Mouse (Mus musculus) small intestine, adult 2 months (tissue): ENCODE data around the gene Glp2r. TPM values are rescaled to one million over a fixed set of nuclear protein-coding genes. Genes with fewer than 3 reads are reported as not detected.

Experiments
- H3K27ac ChIP-seq: fragments of 200-500 bp; 2 replicates; pipeline ENCODE4 v1.5.1; 2012; ENCODE audit warnings: low read depth, low read length, control low read depth, inconsistent platforms; ENCODE audit not compliant: insufficient read depth
- H3K27me3 ChIP-seq: fragments of 200-500 bp; 2 replicates; pipeline ENCODE4 v1.6.1; 2012; ENCODE audit warnings: mild to moderate bottlenecking, moderate library complexity, low read length, inconsistent platforms; ENCODE audit not compliant: control insufficient read depth, insufficient read depth
- H3K36me3 ChIP-seq: fragments of 200-500 bp; 2 replicates; pipeline ENCODE4 v1.6.1; 2012; ENCODE audit warnings: mild to moderate bottlenecking, low read length, control low read depth, inconsistent platforms; ENCODE audit not compliant: control insufficient read depth, insufficient read depth
- H3K4me1 ChIP-seq: fragments of 200-500 bp; 2 replicates; pipeline ENCODE4 v1.6.1; 2012; ENCODE audit warnings: low read length, inconsistent platforms, mixed read lengths; ENCODE audit not compliant: control insufficient read depth, insufficient read depth, insufficient read length
- H3K4me3 ChIP-seq: fragments of 200-500 bp; 2 replicates; pipeline ENCODE4 v1.5.1; 2012; ENCODE audit warnings: low read depth, mild to moderate bottlenecking, control low read depth, inconsistent platforms, low read length, moderate library complexity
- CTCF ChIP-seq: fragments of 200-500 bp; IDR thresholded peaks from 2 replicates; pipeline ENCODE4 v1.5.1; 2012; ENCODE audit warnings: low read depth, mild to moderate bottlenecking, control low read depth, inconsistent platforms, low read length, moderate library complexity, mixed read lengths; ENCODE audit not compliant: insufficient replicate concordance, insufficient read length; ENCODE audit errors: extremely low read depth
- POLR2A ChIP-seq: fragments of 200-500 bp; IDR thresholded peaks from 2 replicates; pipeline ENCODE4 v1.6.1; 2012; ENCODE audit warnings: low read depth, mild to moderate bottlenecking, control low read depth, inconsistent platforms, low read length, moderate library complexity
- WGBS: fragments of 180-500 bp; shearing (Covaris S2); methylation state at CpG from one replicate; pipeline ENCODE4 v1.1.7; 2018; 5-methylcytosine and 5-hydroxymethylcytosine counted together
- polyA plus RNA-seq: library from polyadenylated mRNA; depleted of rRNA; stranded (reverse); fragments of >200 nt; gene quantifications from 2 replicates; pipeline ENCODE4 v1.2.3, GENCODE M21; 2012

The Glp2r gene
- polyA plus RNA-seq, 1 experiment, result 2.1 TPM

DNA sequence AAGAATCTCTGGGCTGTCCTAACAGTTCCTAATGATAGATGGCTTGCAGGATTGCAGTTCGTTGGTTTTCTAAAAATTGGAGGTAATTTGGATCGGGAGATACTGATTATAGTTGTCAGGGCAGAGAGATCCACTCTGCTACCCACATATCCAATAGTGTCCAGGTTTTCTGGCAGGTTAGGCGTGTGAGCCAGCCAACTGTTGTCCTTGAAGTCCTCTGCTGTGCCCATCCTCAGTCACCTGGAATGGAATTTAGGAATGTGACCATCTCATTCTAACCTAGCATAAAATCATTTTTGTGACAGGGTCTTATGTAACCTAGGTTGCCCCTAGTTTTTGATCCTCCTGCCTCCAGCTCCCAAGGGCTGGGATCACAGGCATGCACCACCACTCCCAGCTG is 127.5 kb downstream of the Glp2r start:
- TF ChIP-seq POLR2A (no peak), CTCF (no peak)
- Histone ChIP-seq H3K4me1 (no peaks in the 10 kb centered on the region), H3K4me3 (no peak overlapping the region), H3K27ac (no peak overlapping the region), H3K36me3 (no peaks in the 10 kb centered on the region), H3K27me3 (no peaks in the 10 kb centered on the region)
- 72% methylated on average over 3 of the region's 3 CpGs for WGBS

DNA sequence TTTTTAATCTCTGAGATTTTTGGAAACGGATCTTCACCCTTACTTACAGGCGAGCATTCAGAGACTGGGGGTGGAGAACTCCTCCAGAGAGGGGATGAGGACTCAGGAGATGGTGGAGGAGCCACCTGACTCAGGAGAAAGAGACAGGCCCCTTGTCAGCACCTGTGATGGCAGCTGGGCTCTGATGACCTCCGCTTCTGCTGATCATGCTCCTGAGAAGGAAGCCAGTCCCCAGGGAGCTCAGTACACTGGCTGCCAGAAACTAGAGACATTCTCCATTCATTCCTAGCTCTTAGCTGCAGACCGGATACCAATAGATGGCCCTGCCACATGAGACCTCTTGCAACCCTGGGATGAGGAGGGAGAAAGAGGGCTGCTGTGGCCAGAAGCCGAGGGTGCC is 128.1 kb downstream of the Glp2r start:
- no peak for TF ChIP-seq POLR2A
- Histone ChIP-seq H3K4me1 (no peaks in the 10 kb centered on the region), H3K27ac (no peak overlapping the region), H3K4me3 (no peak overlapping the region), H3K27me3 (no peaks in the 10 kb centered on the region), H3K36me3 (no peaks in the 10 kb centered on the region)
- WGBS, result 72% methylated on average over 5 of the region's 5 CpGs

DNA sequence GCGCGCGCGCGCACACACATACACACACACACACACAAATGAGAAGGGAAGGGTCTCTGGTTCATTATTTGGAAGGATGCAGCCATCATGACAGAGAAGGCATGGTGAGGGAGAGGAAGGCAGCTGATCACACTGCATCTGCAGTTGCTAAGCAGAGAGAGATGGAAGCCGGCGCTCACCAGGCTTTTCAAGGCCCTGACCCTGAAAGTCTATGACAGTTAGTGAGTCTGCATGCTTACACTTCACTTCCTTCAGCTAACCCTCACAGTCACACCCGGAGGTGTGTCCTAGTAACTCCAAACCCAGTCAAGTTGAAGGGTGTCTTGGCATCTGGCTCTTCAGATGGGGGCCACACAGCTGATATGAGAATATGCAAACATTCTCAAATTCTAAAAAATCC is 128.5 kb downstream of the Glp2r start:
- Histone ChIP-seq H3K27me3 (no peaks in the 10 kb centered on the region), H3K4me3 (no peak overlapping the region), H3K36me3 (no peaks in the 10 kb centered on the region), H3K27ac (no peak overlapping the region), H3K4me1 (no peaks in the 10 kb centered on the region)
- 89% methylated on average over 8 of the region's 8 CpGs for WGBS
- TF ChIP-seq CTCF, result no peak
- TF ChIP-seq POLR2A, result no peak

DNA sequence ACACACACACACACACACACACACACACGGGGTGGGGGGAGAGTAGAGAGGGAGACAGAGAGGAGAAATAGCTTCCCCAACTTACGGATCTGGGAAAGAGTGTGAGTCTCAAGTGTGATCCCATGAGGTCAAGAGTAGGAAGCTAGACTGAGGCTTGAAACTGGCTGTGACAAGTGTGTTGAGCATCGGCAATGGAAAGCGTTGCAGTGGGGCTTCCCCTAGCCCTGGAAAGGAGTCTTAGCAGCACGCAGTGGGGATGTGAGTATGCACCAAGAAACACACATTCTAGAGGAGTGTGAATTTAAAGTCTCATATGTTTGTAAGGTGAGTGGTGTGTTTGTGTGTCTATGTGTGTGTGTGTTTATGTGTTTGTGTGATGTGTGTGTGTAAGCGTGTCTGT is 130.7 kb downstream of the Glp2r start:
- TF ChIP-seq POLR2A (no peak), CTCF (no peak)
- no peaks in the 10 kb centered on the region for H3K4me1 ChIP-seq
- no peak overlapping the region for H3K27ac ChIP-seq
- H3K4me3 ChIP-seq, result no peak overlapping the region
- 82% methylated on average over 6 of the region's 6 CpGs for WGBS
- no peaks in the 10 kb centered on the region for H3K27me3 ChIP-seq
- H3K36me3 ChIP-seq, result no peaks in the 10 kb centered on the region

DNA sequence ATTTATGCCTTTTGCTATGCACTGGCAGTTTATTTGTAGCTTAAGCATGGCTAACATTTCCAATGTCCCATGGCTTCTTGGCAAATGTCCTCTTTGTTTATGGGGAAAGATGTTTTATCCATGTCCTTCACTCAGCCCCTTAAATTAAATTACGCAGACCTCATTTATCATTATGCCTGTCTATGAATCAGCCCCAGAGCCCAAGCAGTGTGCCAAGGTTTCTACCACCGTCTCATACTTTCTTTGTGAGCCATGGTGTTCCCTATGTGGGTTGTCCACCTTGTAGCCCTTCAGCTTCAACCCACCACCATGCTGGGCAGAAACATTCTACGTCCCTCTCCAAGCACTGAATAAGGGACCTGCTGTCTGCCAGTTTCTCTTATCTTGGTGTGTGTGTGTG is 132.6 kb downstream of the Glp2r start:
- H3K36me3 ChIP-seq, result no peaks in the 10 kb centered on the region
- 80% methylated on average over 3 of the region's 3 CpGs for WGBS
- no peak overlapping the region for H3K27ac ChIP-seq
- no peaks in the 10 kb centered on the region for H3K27me3 ChIP-seq
- no peaks in the 10 kb centered on the region for H3K4me1 ChIP-seq
- TF ChIP-seq CTCF (no peak), POLR2A (no peak)
- H3K4me3 ChIP-seq, result no peak overlapping the region

DNA sequence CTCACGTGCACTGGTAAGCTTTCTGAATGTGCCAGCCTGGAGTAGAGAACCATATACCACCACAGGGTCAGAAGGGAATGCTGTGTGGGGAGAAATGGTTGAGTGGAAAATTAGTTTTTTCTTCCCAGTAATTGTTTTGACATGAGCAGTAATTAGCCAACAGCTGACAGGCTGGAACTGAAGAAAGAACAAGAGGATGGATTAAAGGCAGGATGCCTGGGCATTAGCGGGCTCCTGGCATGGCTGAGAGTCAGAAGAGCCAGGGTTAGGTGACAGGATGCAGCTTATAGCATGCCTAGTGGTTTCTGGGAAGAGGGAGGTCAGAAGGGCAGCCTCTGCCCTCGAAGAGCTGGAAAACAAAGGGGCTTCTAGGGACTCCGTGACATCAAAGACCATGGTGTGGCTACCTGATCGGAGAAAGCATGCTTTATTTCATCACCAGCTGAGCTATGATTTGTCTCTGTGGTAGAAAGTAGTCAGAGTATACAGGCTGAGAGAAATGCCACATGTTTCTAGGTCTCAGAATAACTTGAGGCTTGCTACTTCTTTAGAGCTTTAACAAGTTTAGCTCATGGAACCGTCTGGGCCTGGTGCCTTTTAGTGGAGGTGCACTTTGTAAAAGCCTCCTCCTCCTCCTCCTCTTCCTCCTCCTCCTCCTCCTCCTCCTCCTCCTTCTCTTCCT is 133.9 kb downstream of the Glp2r start:
- Histone ChIP-seq H3K4me3 (no peak overlapping the region), H3K36me3 (no peaks in the 10 kb centered on the region), H3K4me1 (0 out of 2 replicates have a peak, but pooled peaks cover 3% of the 10 kb centered on the region), H3K27me3 (no peaks in the 10 kb centered on the region), H3K27ac (no peak overlapping the region)
- WGBS, result 62% methylated on average over 6 of the region's 6 CpGs
- TF ChIP-seq CTCF (no peak), POLR2A (no peak)

DNA sequence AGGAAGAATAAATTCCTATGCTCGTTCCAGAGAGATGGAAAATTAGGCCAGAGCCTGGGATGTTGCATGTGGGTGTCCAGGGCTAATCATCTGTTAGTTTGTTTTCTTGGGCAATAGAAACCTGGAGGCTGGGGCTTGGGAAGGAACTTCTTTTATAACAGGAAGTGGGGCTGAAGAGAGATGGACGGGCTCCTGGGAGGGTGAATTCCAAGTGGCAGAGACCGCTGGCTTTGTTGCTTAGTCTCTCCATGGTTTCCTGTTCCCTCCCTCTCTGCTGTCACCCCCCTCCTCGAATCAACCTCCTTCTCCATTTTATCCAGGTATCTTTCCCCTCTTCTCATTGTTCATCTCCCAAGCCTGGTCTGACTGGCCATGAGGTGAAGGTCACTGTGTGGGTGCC is 134.8 kb downstream of the Glp2r start:
- Histone ChIP-seq H3K27me3 (no peaks in the 10 kb centered on the region), H3K4me1 (0 out of 2 replicates have a peak, but pooled peaks cover 3% of the 10 kb centered on the region), H3K36me3 (no peaks in the 10 kb centered on the region), H3K4me3 (no peak overlapping the region), H3K27ac (no peak overlapping the region)
- 58% methylated on average over 4 of the region's 4 CpGs for WGBS
- no peak for TF ChIP-seq CTCF
- TF ChIP-seq POLR2A, result no peak
